Mouse (Mus musculus) forebrain, embryonic 11.5 days (tissue): ENCODE measurements at regions not wholly inside any gene's neighbourhood (a gene's known extent, or its start where the extent isn't known, plus 50 kb on each side); places are given as distances from the start of the nearest gene placed in this dataset.

Experiments used
- ATAC-seq: fragments of 200-750 bp; cut with Nextera tagmentation; replicated peaks from 2 replicates; pipeline ENCODE4 v1.8.0; 2017; ENCODE audit warnings: moderate TSS enrichment; ENCODE audit not compliant: low FRiP score
- DNase-seq: peaks from one replicate; pipeline ENCODE4 v3.0.0-alpha.2; 2017; ENCODE audit warnings: low spot score
- H3K27ac ChIP-seq: fragments of 300-500 bp; sonication (generic); 2 replicates; pipeline ENCODE4 v1.5.1; 2014; ENCODE audit warnings: low read depth, low read length
- H3K27me3 ChIP-seq: fragments of 300-500 bp; sonication (generic); 2 replicates; pipeline ENCODE4 v1.6.1; 2014; ENCODE audit warnings: mild to moderate bottlenecking, low read length, mixed read lengths; ENCODE audit not compliant: control insufficient read depth, insufficient read depth
- H3K36me3 ChIP-seq: fragments of 300-500 bp; sonication (generic); 2 replicates; pipeline ENCODE4 v1.6.1; 2014; ENCODE audit warnings: mild to moderate bottlenecking, low read length, moderate library complexity, mixed read lengths; ENCODE audit not compliant: control insufficient read depth, insufficient read depth
- H3K4me1 ChIP-seq: fragments of 300-500 bp; sonication (generic); replicated peaks from 2 replicates; pipeline ENCODE4 v1.6.1; 2014; ENCODE audit warnings: low read length, mixed read lengths; ENCODE audit not compliant: control insufficient read depth, insufficient read depth
- H3K4me2 ChIP-seq: fragments of 300-500 bp; sonication (generic); 2 replicates; pipeline ENCODE4 v1.6.1; 2014; ENCODE audit warnings: low read depth, mild to moderate bottlenecking, low read length, moderate library complexity, mixed read lengths; ENCODE audit not compliant: severe bottlenecking
- H3K4me3 ChIP-seq: fragments of 300-500 bp; sonication (generic); 2 replicates; pipeline ENCODE4 v1.5.1; 2014; ENCODE audit warnings: low read depth, low read length
- H3K9ac ChIP-seq: fragments of 300-500 bp; sonication (generic); 2 replicates; pipeline ENCODE4 v1.6.1; 2014; ENCODE audit warnings: low read length
- H3K9me3 ChIP-seq: fragments of 300-500 bp; sonication (generic); 2 replicates; pipeline ENCODE4 v1.6.1; 2016; ENCODE audit warnings: low read length, mixed read lengths; ENCODE audit not compliant: control insufficient read depth
- WGBS: fragments of 180-500 bp; shearing (Covaris S2); extraction: QIAGEN DNeasy Blood & Tissue Kit; methylation state at CpG from one replicate; pipeline ENCODE4 v1.1.7; 2014; 5-methylcytosine and 5-hydroxymethylcytosine counted together

DNA sequence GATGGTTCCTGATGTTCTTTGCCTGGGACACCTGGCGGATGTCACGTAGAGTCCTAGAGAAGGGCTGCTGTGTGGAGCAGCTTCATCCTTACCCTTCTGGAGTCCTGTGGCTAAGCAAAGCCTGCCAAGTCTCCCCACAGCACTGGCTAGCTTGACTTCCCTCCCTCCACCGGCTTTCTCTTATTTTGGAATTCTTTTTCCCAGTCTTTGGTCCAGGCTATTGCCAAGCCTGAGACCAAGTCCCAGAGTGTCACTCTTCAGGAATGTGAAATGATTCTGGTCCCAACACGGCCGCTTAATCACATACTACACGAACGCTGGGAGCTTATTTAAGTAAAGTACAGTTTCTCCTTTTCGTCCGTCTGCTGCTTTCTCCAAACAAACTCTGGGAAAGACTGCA is 146.4 kb downstream of the Fndc1 start:
- no peak for ATAC-seq
- H3K4me2 ChIP-seq = no peak overlapping the region
- no peak for DNase-seq
- no peak overlapping the region for H3K9ac ChIP-seq
- H3K27ac ChIP-seq = no peak overlapping the region
- no peak overlapping the region for H3K4me3 ChIP-seq
- no peaks in the 10 kb centered on the region for H3K36me3 ChIP-seq
- no peaks in the 10 kb centered on the region for H3K27me3 ChIP-seq
- no peaks in the 10 kb centered on the region for H3K4me1 ChIP-seq
- WGBS = 96% methylated on average over 9 of the region's 9 CpGs
- no peaks in the 10 kb centered on the region for H3K9me3 ChIP-seq

DNA sequence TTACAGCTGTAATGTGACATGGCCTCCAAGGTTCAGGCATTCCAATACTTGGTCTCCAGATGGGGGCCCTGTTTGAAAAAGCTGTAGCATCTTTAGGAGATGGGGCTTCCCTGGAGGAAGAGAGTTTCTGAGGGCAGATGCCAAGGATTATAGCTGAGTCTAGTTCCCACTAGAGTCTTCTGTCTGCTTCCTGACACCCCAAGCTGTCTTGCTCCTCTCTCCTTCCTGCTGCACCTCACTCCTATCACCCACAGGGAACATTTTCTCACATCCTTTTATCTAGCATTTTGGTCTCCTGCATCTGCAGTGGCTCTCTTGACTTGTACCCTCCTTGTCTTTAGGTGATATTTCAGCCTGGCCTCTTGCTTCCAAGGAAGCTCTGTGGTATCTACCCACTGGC is 147.3 kb downstream of the Fndc1 start:
- no peaks in the 10 kb centered on the region for H3K4me1 ChIP-seq
- ATAC-seq (no peak), DNase-seq (no peak)
- no peaks in the 10 kb centered on the region for H3K36me3 ChIP-seq
- no peak overlapping the region for H3K27ac ChIP-seq
- H3K9me3 ChIP-seq = no peaks in the 10 kb centered on the region
- no peak overlapping the region for H3K4me2 ChIP-seq
- no peaks in the 10 kb centered on the region for H3K27me3 ChIP-seq
- no peak overlapping the region for H3K4me3 ChIP-seq
- no peak overlapping the region for H3K9ac ChIP-seq

DNA sequence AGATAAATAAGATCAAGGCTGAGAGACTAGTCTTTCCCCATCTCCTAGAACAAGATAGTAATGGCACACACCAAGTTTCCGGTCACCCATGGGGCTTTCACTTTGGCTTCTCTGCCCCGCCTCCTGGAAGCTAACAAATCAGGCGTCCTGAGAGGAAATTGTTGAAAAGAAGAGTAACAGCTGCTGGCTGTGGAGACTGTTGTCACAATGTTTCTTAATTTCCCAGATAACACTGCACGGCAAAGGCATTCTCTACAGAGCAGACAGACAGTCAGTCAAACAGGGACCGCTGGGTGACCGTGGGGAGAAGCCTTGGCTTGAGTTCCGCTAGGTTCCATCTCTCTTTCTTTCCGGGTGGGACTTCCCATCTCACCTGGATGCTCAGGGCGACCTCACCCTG is 148.2 kb downstream of the Fndc1 start:
- ATAC-seq = no peak
- no peak overlapping the region for H3K9ac ChIP-seq
- H3K4me1 ChIP-seq = no peaks in the 10 kb centered on the region
- H3K27ac ChIP-seq = no peak overlapping the region
- WGBS = 89% methylated on average over 9 of the region's 9 CpGs
- no peaks in the 10 kb centered on the region for H3K9me3 ChIP-seq
- no peaks in the 10 kb centered on the region for H3K36me3 ChIP-seq
- H3K27me3 ChIP-seq = no peaks in the 10 kb centered on the region
- no peak for DNase-seq
- H3K4me2 ChIP-seq = no peak overlapping the region
- no peak overlapping the region for H3K4me3 ChIP-seq

DNA sequence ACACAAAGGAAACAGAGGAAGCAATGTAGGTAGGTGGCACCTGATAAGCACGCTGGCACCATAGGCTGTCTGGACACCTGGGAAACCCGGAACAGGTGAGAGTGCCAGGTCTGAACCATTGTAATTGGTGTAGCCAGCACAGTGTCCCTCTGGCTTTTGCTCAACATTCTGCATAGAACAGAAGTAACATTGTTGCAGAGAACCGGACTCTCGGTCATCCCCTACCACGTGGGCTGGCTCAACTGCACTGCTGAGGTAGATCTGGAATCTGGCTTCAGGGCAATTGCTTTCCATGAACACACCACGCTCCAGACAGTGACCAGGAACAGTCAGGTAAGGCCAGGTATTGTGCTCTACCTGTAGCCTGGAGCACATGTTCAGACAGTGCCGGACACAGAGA is 149.3 kb downstream of the Fndc1 start:
- 92% methylated on average over 7 of the region's 7 CpGs for WGBS
- Histone ChIP-seq H3K4me1 (no peaks in the 10 kb centered on the region), H3K4me2 (no peak overlapping the region), H3K36me3 (no peaks in the 10 kb centered on the region), H3K27me3 (no peaks in the 10 kb centered on the region), H3K9ac (no peak overlapping the region), H3K9me3 (no peaks in the 10 kb centered on the region), H3K4me3 (no peak overlapping the region), H3K27ac (no peak overlapping the region)
- DNase-seq (no peak), ATAC-seq (no peak)

DNA sequence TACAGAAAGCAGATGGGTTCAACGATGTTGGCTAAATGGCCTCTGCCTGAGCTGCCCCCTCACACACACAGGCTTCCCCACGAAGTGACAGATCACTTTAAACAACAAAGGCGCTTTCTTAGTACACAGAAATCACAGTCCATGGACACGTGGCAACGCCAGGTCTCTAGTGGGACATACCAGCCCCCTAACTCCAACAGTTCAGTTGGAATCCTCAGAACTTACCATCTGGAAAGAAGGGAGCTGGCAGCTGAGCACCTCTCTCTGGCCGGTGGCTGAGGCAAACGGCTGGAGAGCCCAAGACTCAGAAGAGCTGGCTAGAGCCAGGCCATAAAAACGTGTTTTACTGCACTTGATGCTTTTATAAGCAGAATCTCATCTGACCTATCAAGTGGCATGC is 149.8 kb downstream of the Fndc1 start:
- no peaks in the 10 kb centered on the region for H3K9me3 ChIP-seq
- no peak overlapping the region for H3K27ac ChIP-seq
- H3K27me3 ChIP-seq = no peaks in the 10 kb centered on the region
- H3K4me1 ChIP-seq = no peaks in the 10 kb centered on the region
- ATAC-seq (no peak), DNase-seq (no peak)
- 83% methylated on average over 8 of the region's 8 CpGs for WGBS
- H3K4me3 ChIP-seq = no peak overlapping the region
- no peak overlapping the region for H3K9ac ChIP-seq
- H3K4me2 ChIP-seq = no peak overlapping the region
- no peaks in the 10 kb centered on the region for H3K36me3 ChIP-seq

DNA sequence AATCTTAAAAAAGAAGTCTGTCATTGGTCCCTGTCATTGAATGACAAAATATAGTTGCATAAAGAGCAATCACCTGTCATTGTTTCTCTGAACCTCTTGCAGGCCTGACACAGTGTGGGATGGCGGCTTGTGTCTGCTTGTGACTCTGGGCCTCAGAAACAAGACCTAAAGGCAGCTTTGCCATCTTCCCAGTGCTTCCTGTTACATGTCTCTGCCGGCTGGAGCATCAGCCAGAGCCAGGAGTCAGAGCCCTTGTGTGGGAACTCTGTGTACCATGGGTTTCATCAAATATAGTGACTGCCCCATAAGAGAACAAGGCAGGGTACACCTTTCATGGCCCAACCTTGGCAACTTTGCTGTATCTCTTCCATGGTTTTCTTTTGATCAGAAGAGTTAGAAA is 150.3 kb downstream of the Fndc1 start:
- DNase-seq (no peak), ATAC-seq (no peak)
- no peaks in the 10 kb centered on the region for H3K36me3 ChIP-seq
- no peaks in the 10 kb centered on the region for H3K9me3 ChIP-seq
- no peaks in the 10 kb centered on the region for H3K4me1 ChIP-seq
- H3K27me3 ChIP-seq = no peaks in the 10 kb centered on the region
- no peak overlapping the region for H3K9ac ChIP-seq
- H3K4me3 ChIP-seq = no peak overlapping the region
- 86% methylated on average over 2 of the region's 2 CpGs for WGBS
- no peak overlapping the region for H3K4me2 ChIP-seq
- no peak overlapping the region for H3K27ac ChIP-seq

DNA sequence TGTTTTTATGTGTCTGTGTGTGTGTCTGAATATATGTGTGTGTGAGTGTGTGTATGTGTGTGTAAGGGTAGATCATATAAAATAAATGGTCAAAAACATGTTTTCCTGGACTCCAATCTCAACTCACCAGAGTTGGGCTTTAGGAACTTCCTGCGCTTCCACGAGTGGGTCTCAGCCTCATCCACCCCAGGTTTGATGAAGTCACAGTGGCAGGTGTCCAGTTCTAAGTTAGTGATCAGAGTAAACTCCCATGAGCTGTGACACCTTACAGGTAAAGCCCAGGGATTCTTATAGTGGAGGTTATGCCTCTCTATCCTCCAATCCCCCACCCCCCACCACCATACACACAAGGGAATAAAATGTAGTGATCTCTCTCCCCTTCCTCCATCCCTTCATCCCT is 152.6 kb downstream of the Fndc1 start:
- no peaks in the 10 kb centered on the region for H3K27me3 ChIP-seq
- H3K27ac ChIP-seq = no peak overlapping the region
- DNase-seq (no peak), ATAC-seq (no peak)
- no peak overlapping the region for H3K4me3 ChIP-seq
- H3K4me1 ChIP-seq = no peaks in the 10 kb centered on the region
- no peak overlapping the region for H3K9ac ChIP-seq
- no peaks in the 10 kb centered on the region for H3K9me3 ChIP-seq
- H3K36me3 ChIP-seq = no peaks in the 10 kb centered on the region
- 86% methylated on average over 2 of the region's 2 CpGs for WGBS
- H3K4me2 ChIP-seq = no peak overlapping the region

DNA sequence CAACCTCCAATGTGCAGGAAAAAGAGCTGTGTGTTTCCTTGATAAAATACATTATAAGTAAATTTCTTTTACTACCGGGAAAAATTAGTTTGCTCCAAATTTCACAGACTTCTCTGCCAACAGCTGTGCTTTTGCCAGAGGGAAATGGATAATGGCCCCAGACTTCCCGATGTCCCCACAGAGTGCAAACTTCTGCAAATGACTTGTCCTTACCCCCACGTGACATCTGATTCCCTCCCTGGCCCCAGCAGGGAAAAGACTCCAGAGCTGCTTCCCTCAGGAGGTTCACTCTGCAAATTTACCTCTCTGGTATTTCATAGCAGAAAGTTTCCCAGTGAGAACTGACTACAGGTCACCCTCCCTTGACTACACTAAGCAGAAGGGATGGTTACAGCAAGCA is 159.3 kb downstream of the Fndc1 start:
- Histone ChIP-seq H3K27me3 (no peaks in the 10 kb centered on the region), H3K9me3 (no peaks in the 10 kb centered on the region), H3K36me3 (no peaks in the 10 kb centered on the region), H3K9ac (no peak overlapping the region), H3K4me1 (no peaks in the 10 kb centered on the region), H3K27ac (no peak overlapping the region), H3K4me2 (no peak overlapping the region), H3K4me3 (no peak overlapping the region)
- ATAC-seq (no peak), DNase-seq (no peak)
- WGBS = 72% methylated on average over 3 of the region's 3 CpGs

DNA sequence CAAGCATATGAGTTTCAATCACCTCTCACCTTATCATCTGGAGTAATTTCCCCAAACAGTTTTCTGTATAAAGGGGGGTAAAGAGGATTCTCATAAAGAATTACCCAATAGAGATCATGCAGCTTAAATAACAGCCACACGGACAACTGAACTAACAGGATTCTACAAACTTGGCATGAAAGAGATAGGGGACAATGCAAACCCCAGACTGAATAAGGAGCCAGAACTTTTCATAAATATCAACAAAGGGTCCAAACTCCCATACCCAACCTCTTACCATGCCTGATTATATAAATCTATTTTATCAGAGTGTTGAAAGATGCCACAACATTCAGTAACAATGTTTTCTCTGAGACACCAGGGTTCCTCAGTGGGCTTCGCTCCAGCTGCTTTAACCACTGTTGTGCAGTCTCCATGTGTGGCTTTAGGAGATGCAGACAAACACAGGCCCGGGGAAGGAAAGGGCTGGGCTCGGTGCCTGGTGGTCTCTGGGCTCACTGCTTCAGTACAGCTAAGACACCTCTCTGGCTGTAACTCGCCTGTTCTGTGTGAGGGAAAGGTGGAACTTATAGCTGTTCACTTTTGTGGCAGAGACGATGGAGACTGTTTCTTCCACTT is 160.2 kb downstream of the Fndc1 start:
- no peaks in the 10 kb centered on the region for H3K36me3 ChIP-seq
- H3K4me1 ChIP-seq = no peaks in the 10 kb centered on the region
- H3K9me3 ChIP-seq = no peaks in the 10 kb centered on the region
- WGBS = 64% methylated on average over 6 of the region's 6 CpGs
- no peak overlapping the region for H3K27ac ChIP-seq
- ATAC-seq (no peak), DNase-seq (no peak)
- H3K4me2 ChIP-seq = no peak overlapping the region
- no peak overlapping the region for H3K4me3 ChIP-seq
- H3K9ac ChIP-seq = no peak overlapping the region
- no peaks in the 10 kb centered on the region for H3K27me3 ChIP-seq
